ENCODE assay signal across 23 mouse cellular contexts in genomic region chr7:71873817-71874216, GRCm38 (mm10).
DNase-seq lines count a peak whose midpoint lies in the region; ATAC-seq and TF ChIP-seq lines count a peak whose summit lies in the region.
"Had no signal": no experiment of that assay in that cellular context is flagged by ENCODE, and none has a peak within 500 bp of the region (broad histone marks: within the 10 kb centered on the region; RNA-seq: fewer than 3 reads in every experiment).

No protein-coding gene starts in this region.

- 75% methylated on average over 5 of the region's 5 CpGs for WGBS in kidney, adult 2 months
- 81% methylated on average over 5 of the region's 5 CpGs for WGBS in forebrain, embryonic 11.5 days

- no peak for TF ChIP-seq CTCF in kidney, adult 2 months (conservative IDR thresholded peaks at IDR 0.05; ENCODE audit: insufficient read depth, insufficient read length, low read depth, low read length)

- H3K9ac ChIP-seq in forebrain, embryonic 11.5 days (ENCODE audit: low read length), result no peak overlapping the region
- H3K9ac ChIP-seq: embryonic facial prominence, embryonic 13.5 days; embryonic facial prominence, embryonic 15.5 days; forebrain, embryonic 13.5 days; forebrain, embryonic 15.5 days; forebrain, postnatal 0 days had no signal

- no peak overlapping the region for H3K4me3 ChIP-seq in kidney, adult 2 months (ENCODE audit: insufficient read depth, low read depth, low read length)
- no peak overlapping the region for H3K4me3 ChIP-seq in forebrain, embryonic 11.5 days (ENCODE audit: low read depth, low read length)
- H3K4me3 ChIP-seq: embryonic facial prominence, embryonic 13.5 days; embryonic facial prominence, embryonic 15.5 days; erythroblast, embryonic 14.5 days; forebrain, embryonic 10.5 days; forebrain, embryonic 13.5 days; forebrain, embryonic 15.5 days had no signal

- no peaks in the 10 kb centered on the region for H3K27me3 ChIP-seq in kidney, adult 2 months (replicated peaks; ENCODE audit: control insufficient read depth, insufficient read depth, low read length)
- no peaks in the 10 kb centered on the region for H3K27me3 ChIP-seq in forebrain, embryonic 11.5 days (ENCODE audit: control insufficient read depth, insufficient read depth, low read length)
- H3K27me3 ChIP-seq: embryonic facial prominence, embryonic 15.5 days; forebrain, embryonic 13.5 days; forebrain, embryonic 15.5 days had no signal

- H3K27ac ChIP-seq in kidney, adult 2 months (ENCODE audit: insufficient read depth, low read depth, low read length), result no peak overlapping the region
- no peak overlapping the region for H3K27ac ChIP-seq in forebrain, embryonic 11.5 days (ENCODE audit: low read depth, low read length)
- H3K27ac ChIP-seq: embryonic facial prominence, embryonic 13.5 days; embryonic facial prominence, embryonic 15.5 days; forebrain, embryonic 10.5 days; forebrain, embryonic 13.5 days; forebrain, embryonic 15.5 days had no signal

- peak; percentile 89 for ATAC-seq in common myeloid progenitor, adult 5-6 weeks (replicated peaks; ENCODE audit: low read depth, poor library complexity, severe bottlenecking)
- ATAC-seq in granulocyte monocyte progenitor cell, adult 5-6 weeks (replicated peaks; ENCODE audit: poor library complexity, severe bottlenecking), result peak; percentile 93
- peak; percentile 94 for ATAC-seq in megakaryocyte progenitor cell, adult 5-6 weeks (replicated peaks; ENCODE audit: poor library complexity)
- ATAC-seq in forebrain, embryonic 11.5 days (replicated peaks; ENCODE audit: low FRiP score), result no peak
- ATAC-seq: forebrain, embryonic 13.5 days; forebrain, embryonic 15.5 days; forebrain, postnatal 0 days had no signal

- H3K4me2 ChIP-seq in forebrain, embryonic 11.5 days (ENCODE audit: low read depth, low read length, severe bottlenecking), result no peak overlapping the region
- H3K4me2 ChIP-seq: embryonic facial prominence, embryonic 13.5 days; embryonic facial prominence, embryonic 15.5 days; forebrain, embryonic 13.5 days; forebrain, embryonic 15.5 days had no signal

- no peaks in the 10 kb centered on the region for H3K4me1 ChIP-seq in kidney, adult 2 months (ENCODE audit: control insufficient read depth, insufficient read depth, low read length)
- no peaks in the 10 kb centered on the region for H3K4me1 ChIP-seq in forebrain, embryonic 11.5 days (replicated peaks; ENCODE audit: control insufficient read depth, insufficient read depth, low read length)
- H3K4me1 ChIP-seq: embryonic facial prominence, embryonic 13.5 days; embryonic facial prominence, embryonic 15.5 days; forebrain, embryonic 10.5 days; forebrain, embryonic 13.5 days; forebrain, embryonic 15.5 days had no signal

- H3K9me3 ChIP-seq in forebrain, embryonic 11.5 days (ENCODE audit: control insufficient read depth, low read length), result no peaks in the 10 kb centered on the region
- H3K9me3 ChIP-seq: embryonic facial prominence, embryonic 13.5 days; embryonic facial prominence, embryonic 15.5 days; forebrain, embryonic 10.5 days; forebrain, embryonic 13.5 days; forebrain, embryonic 15.5 days had no signal

- H3K36me3 ChIP-seq in kidney, adult 2 months (ENCODE audit: control insufficient read depth, insufficient read depth, low read length), result no peaks in the 10 kb centered on the region
- H3K36me3 ChIP-seq in forebrain, embryonic 11.5 days (ENCODE audit: control insufficient read depth, insufficient read depth, low read length), result no peaks in the 10 kb centered on the region
- H3K36me3 ChIP-seq: embryonic facial prominence, embryonic 13.5 days; embryonic facial prominence, embryonic 15.5 days; forebrain, embryonic 10.5 days; forebrain, embryonic 15.5 days had no signal

- TF ChIP-seq POLR2A in kidney, adult 2 months (IDR thresholded peaks at IDR 0.05; ENCODE audit: low read depth, low read length), result no peak

- DNase-seq in lung, postnatal 14 days, result no peak
- no peak for DNase-seq in kidney, adult 2 months
- no peak for DNase-seq in forebrain, embryonic 11.5 days (ENCODE audit: low spot score)
- DNase-seq: adrenal gland, adult 2 months; adrenal gland, postnatal 10 days; adrenal gland, postnatal 25 days; cerebellum, adult 11 months; cerebellum, adult 18-20 months; cerebellum, adult 8-10 months; cerebellum, adult 9-11 months; cerebellum, postnatal 14 days; cerebellum, postnatal 36 days; embryo, embryonic 11 days; forebrain, postnatal 0 days had no signal
